Mouse (Mus musculus) mesoderm, embryonic 11.5 days (tissue): ENCODE data around the gene P4htm.
"Not testable (repeated sequence)": the region's sequence is repeated elsewhere in the genome, so short reads cannot be mapped to it uniquely, and the experiment has no call there.

Source experiments
- DNase-seq: peaks from one replicate; pipeline ENCODE4 v3.0.0-alpha.2; 2012; ENCODE audit warnings: low read depth, low spot score

Gene P4htm

GRCm38 (mm10) chr9:108596998-108597764 is at the start of gene P4htm:
TSS of gene P4htm (minus strand) at chr9:108597667.
- DNase-seq = peak; percentile 67

GRCm38 (mm10) chr9:108639825-108640224 is 42.4 kb upstream of the P4htm start:
- DNase-seq = no peak

GRCm38 (mm10) chr9:108635415-108635814 is 37.9 kb upstream of the P4htm start:
- DNase-seq = no peak

- no peak for DNase-seq
These were observed 36.4 kb upstream of the P4htm start for GRCm38 (mm10) chr9:108633846-108634245.

GRCm38 (mm10) chr9:108632375-108632774 is 34.9 kb upstream of the P4htm start:
- DNase-seq = no peak

- no peak for DNase-seq
These were observed 34.3 kb upstream of the P4htm start for GRCm38 (mm10) chr9:108631631-108632256.

- DNase-seq = no peak
These were observed 33.2 kb upstream of the P4htm start for GRCm38 (mm10) chr9:108630683-108631082.

- no peak for DNase-seq
These were observed 30.7 kb upstream of the P4htm start for GRCm38 (mm10) chr9:108628141-108628540.

- DNase-seq = no peak
These were observed 29.0 kb upstream of the P4htm start for GRCm38 (mm10) chr9:108626498-108626897.

- no peak for DNase-seq
These were observed 19.8 kb upstream of the P4htm start for GRCm38 (mm10) chr9:108617301-108617700.

- DNase-seq = no peak
These were observed 14.0 kb upstream of the P4htm start for GRCm38 (mm10) chr9:108611488-108611887.

GRCm38 (mm10) chr9:108608889-108609288 is 11.4 kb upstream of the P4htm start:
- no peak for DNase-seq

- DNase-seq = not testable (repeated sequence)
These were observed 10.5 kb upstream of the P4htm start for GRCm38 (mm10) chr9:108607929-108608328.

GRCm38 (mm10) chr9:108601986-108602385 is 4.5 kb upstream of the P4htm start:
- no peak for DNase-seq

GRCm38 (mm10) chr9:108600011-108600410 is 2.5 kb upstream of the P4htm start:
- no peak for DNase-seq

GRCm38 (mm10) chr9:108599021-108599566 is 1.6 kb upstream of the P4htm start:
- DNase-seq = no peak

GRCm38 (mm10) chr9:108594354-108594753 is 3.1 kb downstream of the P4htm start:
- DNase-seq = no peak

- DNase-seq = no peak
These were observed 6.0 kb downstream of the P4htm start for GRCm38 (mm10) chr9:108591462-108591861.

- no peak for DNase-seq
These were observed 8.2 kb downstream of the P4htm start for GRCm38 (mm10) chr9:108589229-108589628.

- DNase-seq = peak; percentile 95
These were observed 9.8 kb downstream of the P4htm start for GRCm38 (mm10) chr9:108587571-108588180.

GRCm38 (mm10) chr9:108579344-108579690 is 18.1 kb downstream of the P4htm start:
- no peak for DNase-seq

- DNase-seq = peak; percentile 98
These were observed 18.7 kb downstream of the P4htm start, which contains the start of gene Wdr6 for GRCm38 (mm10) chr9:108578545-108579343. TSS of gene Wdr6 (minus strand) at chr9:108578739.
